In genomic region chr15:12037866-12038625, GRCm38 (mm10) we compare ENCODE assay signal across 8 mouse cellular contexts. TPM values are rescaled to one million over a fixed set of nuclear protein-coding genes. Genes with fewer than 3 reads are reported as not detected.
DNase-seq lines count a peak whose midpoint lies in the region; ATAC-seq and TF ChIP-seq lines count a peak whose summit lies in the region.
"Had no signal": no experiment of that assay in that cellular context is flagged by ENCODE, and none has a peak within 500 bp of the region (broad histone marks: within the 10 kb centered on the region; RNA-seq: fewer than 3 reads in every experiment).

No protein-coding gene starts in this region.

- no peak overlapping the region for H3K4me2 ChIP-seq in kidney, embryonic 15.5 days
- no peak overlapping the region for H3K4me2 ChIP-seq in neural tube, embryonic 11.5 days (ENCODE audit: low read depth)

- no peaks in the 10 kb centered on the region for H3K4me1 ChIP-seq in kidney, embryonic 15.5 days
- H3K4me1 ChIP-seq in ES-E14 (ENCODE audit: control insufficient read depth in 2 of 2, insufficient read depth in 2 of 2, low read length in 2 of 2, poor library complexity in 1 of 2): peaks cover 15 to 22% of the 10 kb centered on the region in 2 experiments; a peak in 3 of 4 replicates
- no peaks in the 10 kb centered on the region for H3K4me1 ChIP-seq in neural tube, embryonic 11.5 days (ENCODE audit: control insufficient read depth, insufficient read depth, low read length)

- no peak for DNase-seq in kidney, adult 11 months
- peak; percentile 94 for DNase-seq in ES-E14 (ENCODE audit: low read depth, low spot score)
- DNase-seq in embryo, embryonic 9.5 days (ENCODE audit: extremely low spot score): peak; percentile 20
- DNase-seq in neural tube, embryonic 11.5 days (ENCODE audit: low spot score): peak; percentile 30
- no peak for DNase-seq in left cerebral cortex, postnatal 4 days
- no peak for DNase-seq in spleen, adult 18-20 months
- DNase-seq: kidney, adult 18-20 months had no signal

- WGBS in kidney, embryonic 15.5 days: 78% methylated on average over 10 of the region's 10 CpGs
- WGBS in neural tube, embryonic 11.5 days: 69% methylated on average over 10 of the region's 10 CpGs

- ATAC-seq in kidney, embryonic 15.5 days (replicated peaks; ENCODE audit: low FRiP score): 0 out of 2 replicates have a peak, but pooled peaks have one; percentile 6
- ATAC-seq in neural tube, embryonic 11.5 days (ENCODE audit: insufficient read depth, low FRiP score, low TSS enrichment): peak; percentile 42; the same call in 1 of the 2 replicates

- no peak overlapping the region for H3K9ac ChIP-seq in kidney, embryonic 15.5 days
- H3K9ac ChIP-seq in ES-E14 (ENCODE audit: insufficient read depth, low read depth, low read length, poor library complexity, severe bottlenecking): peak overlapping the region; percentile 45; the same call in 1 of the 2 replicates
- H3K9ac ChIP-seq in neural tube, embryonic 11.5 days (ENCODE audit: low read length): no peak overlapping the region

- H3K27ac ChIP-seq in kidney, embryonic 15.5 days: no peak overlapping the region
- H3K27ac ChIP-seq in ES-E14 (ENCODE audit: insufficient read depth, low read depth, low read length, poor library complexity, severe bottlenecking): peak overlapping the region; percentile 72
- H3K27ac ChIP-seq in neural tube, embryonic 11.5 days (ENCODE audit: low read depth, low read length): no peak overlapping the region

- H3K27me3 ChIP-seq in kidney, embryonic 15.5 days: no peaks in the 10 kb centered on the region
- no peaks in the 10 kb centered on the region for H3K27me3 ChIP-seq in neural tube, embryonic 11.5 days (ENCODE audit: control insufficient read depth, insufficient read depth, low read length)

- intact Hi-C loops in left cerebral cortex, postnatal 4 days (cut with DNase I): no loop called here

- no peak overlapping the region for H3K4me3 ChIP-seq in kidney, embryonic 15.5 days (replicated peaks)
- peak overlapping the region; percentile 2 to 3; a peak in 2 of 4 replicates for H3K4me3 ChIP-seq in ES-E14 (ENCODE audit: insufficient read depth in 1 of 2, low read depth in 1 of 2, low read length in 2 of 2, poor library complexity in 1 of 2, severe bottlenecking in 1 of 2)
- no peak overlapping the region for H3K4me3 ChIP-seq in neural tube, embryonic 11.5 days (ENCODE audit: low read depth, low read length)

- H3K9me3 ChIP-seq in kidney, embryonic 15.5 days (replicated peaks): no peaks in the 10 kb centered on the region
- no peaks in the 10 kb centered on the region for H3K9me3 ChIP-seq in ES-E14 (ENCODE audit: control insufficient read depth, insufficient read depth, low read depth, low read length)
- no peaks in the 10 kb centered on the region for H3K9me3 ChIP-seq in neural tube, embryonic 11.5 days (ENCODE audit: control insufficient read depth, low read length)

- in situ Hi-C loops in ES-E14 (cut with MboI; ENCODE audit: low sequenced_read_pairs in 2 of 2, unreplicated experiment in 2 of 2): no loop called here

- H3K36me3 ChIP-seq in kidney, embryonic 15.5 days: no peaks in the 10 kb centered on the region
- H3K36me3 ChIP-seq in ES-E14 (ENCODE audit: control insufficient read depth, insufficient read depth, low read length, poor library complexity, severe bottlenecking): no peaks in the 10 kb centered on the region
- H3K36me3 ChIP-seq in neural tube, embryonic 11.5 days (ENCODE audit: control insufficient read depth, insufficient read depth, low read length): no peaks in the 10 kb centered on the region

TF ChIP-seq in ES-E14, 5 proteins besides CTCF, POLR2A, EP300 and RAD21:
- TF ChIP-seq ZC3H11A (IDR thresholded peaks at IDR 0.05; ENCODE audit: borderline replicate concordance, low read depth, low read length) (no peak), HCFC1 (IDR thresholded peaks at IDR 0.05; ENCODE audit: borderline replicate concordance, insufficient read depth, low read length) (no peak), MAFK (IDR thresholded peaks at IDR 0.05; ENCODE audit: insufficient read depth, low read depth, low read length) (no peak), ZNF384 (IDR thresholded peaks at IDR 0.05; ENCODE audit: low read depth, low read length) (no peak), CHD2 (IDR thresholded peaks at IDR 0.05; ENCODE audit: low read depth, low read length) (no peak)

RNA-seq across cellular contexts. Expression of gene Sub1, which starts 41.3 kb away (rescaled TPM):
- 721 and 865 TPM in 2 replicates for polyA plus RNA-seq in kidney, embryonic 15.5 days (2015; fragmentation: Nextera tagmentation; extraction: Ambion mirVana)
- total RNA-seq in ES-E14 (2012; rRNA removed): 212 and 301 TPM in 2 replicates
- 735 and 745 TPM in 2 replicates for polyA plus RNA-seq in neural tube, embryonic 11.5 days (2014; fragmentation: Nextera tagmentation; extraction: Ambion mirVana)
- 100 to 1,000 TPM; 291 to 292 TPM for total RNA-seq in left cerebral cortex, postnatal 4 days (2021)

Comparison
In these comparisons a context has a peak if more than half of its experiments do, and no peak if none do; other contexts are left out.
1. H3K4me3 ChIP-seq: peak in ES-E14 (2 of 2); none in kidney, embryonic 15.5 days (single experiment) and neural tube, embryonic 11.5 days (single experiment).
2. DNase-seq: peak in ES-E14 (single experiment), embryo, embryonic 9.5 days (single experiment) and neural tube, embryonic 11.5 days (single experiment); none in kidney, adult 11 months (single experiment), left cerebral cortex, postnatal 4 days (single experiment) and spleen, adult 18-20 months (0 of 2).